Mouse (Mus musculus): Measurements from ENCODE around the gene Sdccag8. TPM values are rescaled to one million over a fixed set of nuclear protein-coding genes. Genes with fewer than 3 reads are reported as not detected.

The Sdccag8 gene
- total RNA-seq, 4 experiments from 2014 or later = 14.8 to 17.9 (median 15.0) TPM

GRCm38 (mm10) chr1:176877756-176878155 is 63.3 kb downstream of the Sdccag8 start:
- no peak for DNase-seq (ENCODE audit: low spot score in 2 of 2)

- DNase-seq (ENCODE audit: low spot score in 2 of 2) = no peak
Measured at GRCm38 (mm10) chr1:176879005-176879404, 64.5 kb downstream of the Sdccag8 start.

GRCm38 (mm10) chr1:176879614-176880013 is 65.2 kb downstream of the Sdccag8 start:
- DNase-seq (ENCODE audit: low spot score in 2 of 2) = no peak

GRCm38 (mm10) chr1:176880101-176880500 is 65.6 kb downstream of the Sdccag8 start:
- DNase-seq (ENCODE audit: low spot score in 2 of 2) = no peak

DNA sequence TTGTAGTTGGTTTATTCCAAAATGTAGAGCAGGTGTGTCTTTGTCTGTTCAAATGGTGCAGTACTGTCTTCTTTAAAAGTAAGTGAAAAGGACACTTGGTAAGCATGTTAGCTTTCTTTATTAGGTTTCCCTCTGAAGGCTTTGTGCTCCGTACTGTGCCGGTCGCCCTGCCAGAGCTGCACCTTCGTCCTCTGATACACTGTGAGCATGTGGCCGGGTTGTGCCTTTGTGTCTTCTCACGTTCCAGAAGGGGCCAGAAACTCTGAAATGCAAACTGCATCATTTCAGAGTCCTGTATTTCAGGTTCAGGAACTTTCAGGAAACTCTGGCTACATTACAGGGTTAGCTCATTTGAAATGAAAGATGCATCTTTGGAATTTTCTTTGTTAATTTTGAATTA is 66.5 kb downstream of the Sdccag8 start:
- no peak for DNase-seq (ENCODE audit: low spot score in 2 of 2)

GRCm38 (mm10) chr1:176885207-176885933 is 70.9 kb downstream of the Sdccag8 start:
- DNase-seq (ENCODE audit: low spot score in 2 of 2) = no peak

GRCm38 (mm10) chr1:176886002-176886401 is 71.5 kb downstream of the Sdccag8 start:
- no peak for DNase-seq (ENCODE audit: low spot score in 2 of 2)

DNA sequence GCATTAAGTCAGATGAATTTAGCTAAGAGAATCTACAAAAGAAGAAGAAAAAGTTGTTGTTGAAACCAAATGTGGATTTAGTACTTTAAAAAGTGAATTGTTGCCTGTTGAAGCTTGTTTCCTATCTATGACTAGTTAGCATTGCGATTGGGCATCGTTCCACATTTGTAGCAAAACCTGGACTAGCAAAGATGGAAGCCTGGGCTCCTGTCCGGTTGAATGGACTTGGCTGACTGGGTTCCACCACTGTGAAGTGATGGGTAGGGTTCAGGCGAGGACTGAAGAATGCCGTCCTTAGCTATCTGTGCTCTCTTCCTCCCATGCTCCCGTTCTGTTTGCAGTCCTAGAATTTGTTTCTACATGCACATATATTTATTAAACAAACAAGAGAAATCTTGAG is 89.3 kb downstream of the Sdccag8 start:
- DNase-seq (ENCODE audit: low spot score in 2 of 2) = no peak

DNA sequence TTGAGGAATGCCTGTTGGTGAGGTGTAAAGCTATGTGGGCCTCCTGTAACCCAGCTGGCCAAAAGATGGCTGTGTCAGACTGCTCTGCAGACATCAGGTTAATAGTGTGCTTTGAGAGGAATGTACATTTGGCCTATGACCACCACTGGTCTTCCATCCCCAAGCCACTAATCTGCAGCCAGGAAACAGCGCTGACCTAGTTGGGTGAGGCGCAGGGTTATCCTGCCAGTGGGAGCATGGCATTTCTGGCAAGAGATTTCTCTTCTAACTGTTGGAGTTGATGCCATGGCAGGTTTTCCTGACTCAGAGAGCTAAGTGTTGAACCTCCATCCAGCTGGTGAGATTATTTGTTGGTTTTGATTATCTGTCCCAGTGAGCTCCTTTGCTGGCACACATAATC is 101.5 kb downstream of the Sdccag8 start:
- DNase-seq (ENCODE audit: low spot score in 2 of 2) = no peak

- no peak for DNase-seq (ENCODE audit: low spot score in 2 of 2)
Measured at GRCm38 (mm10) chr1:176919486-176919885, 105.0 kb downstream of the Sdccag8 start.

GRCm38 (mm10) chr1:176922842-176923241 is 108.4 kb downstream of the Sdccag8 start:
- no peak for DNase-seq (ENCODE audit: low spot score in 2 of 2)

GRCm38 (mm10) chr1:176926009-176926408 is 111.5 kb downstream of the Sdccag8 start:
- DNase-seq (ENCODE audit: low spot score in 2 of 2) = no peak

- DNase-seq (ENCODE audit: low spot score in 2 of 2) = peak; percentile 29 to 73
Measured at GRCm38 (mm10) chr1:176927312-176927711, 112.9 kb downstream of the Sdccag8 start.

DNA sequence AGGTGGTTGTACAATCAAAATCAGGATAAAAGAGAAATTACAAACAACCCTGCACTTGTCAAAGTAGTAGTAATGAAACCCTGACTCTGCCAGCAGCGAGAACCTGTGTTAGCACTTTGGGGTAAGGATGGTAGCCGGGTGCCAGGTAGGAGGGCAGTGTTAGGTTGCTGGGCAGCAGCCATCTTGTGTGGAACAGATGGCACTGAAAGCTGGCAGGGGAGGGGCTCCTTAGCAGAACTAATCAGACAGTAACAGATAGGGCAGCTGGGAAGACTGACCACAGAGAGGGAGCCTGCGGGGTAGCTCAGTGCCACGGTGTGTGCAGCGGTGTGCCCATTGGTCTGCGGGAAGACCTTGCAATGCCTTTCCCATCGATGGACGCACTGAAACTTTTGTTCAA is 115.2 kb downstream of the Sdccag8 start:
- DNase-seq (ENCODE audit: low spot score in 2 of 2) = peak in 1 of 2 experiments; percentile 49

- no peak for DNase-seq (ENCODE audit: low spot score in 2 of 2)
Measured at GRCm38 (mm10) chr1:176930574-176930973, 116.1 kb downstream of the Sdccag8 start.

DNA sequence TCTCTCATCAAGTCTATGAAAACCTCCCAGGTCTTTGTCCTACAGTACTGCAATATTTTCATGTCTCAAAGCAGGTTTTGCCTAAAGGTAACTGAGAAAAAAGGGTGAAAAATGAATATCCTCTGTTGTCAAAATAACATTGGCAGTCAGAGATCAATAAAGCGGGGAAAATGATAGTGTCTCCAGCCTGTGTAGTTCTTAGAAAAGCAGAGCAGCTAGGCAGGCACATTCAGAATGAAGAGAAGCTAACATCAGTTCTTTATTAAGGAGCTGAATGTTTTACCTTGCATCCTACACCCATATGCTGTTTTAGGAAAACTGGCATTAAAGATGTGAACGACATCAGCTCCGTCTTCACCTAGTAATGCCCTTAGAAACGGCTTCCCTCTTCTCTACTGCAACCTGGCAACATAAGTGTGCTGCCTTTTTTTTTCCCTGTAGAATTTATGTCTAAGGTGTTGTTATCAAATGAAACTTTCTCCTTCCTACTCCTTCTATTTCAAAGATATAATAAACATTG is 116.6 kb downstream of the Sdccag8 start:
- no peak for DNase-seq (ENCODE audit: low spot score in 2 of 2)

- peak in 1 of 2 experiments; percentile 32 for DNase-seq (ENCODE audit: low spot score in 2 of 2)
Measured at GRCm38 (mm10) chr1:176931511-176931910, 117.1 kb downstream of the Sdccag8 start.

- no peak for DNase-seq (ENCODE audit: low spot score in 2 of 2)
Measured at GRCm38 (mm10) chr1:176932320-176932950, 118.0 kb downstream of the Sdccag8 start.

DNA sequence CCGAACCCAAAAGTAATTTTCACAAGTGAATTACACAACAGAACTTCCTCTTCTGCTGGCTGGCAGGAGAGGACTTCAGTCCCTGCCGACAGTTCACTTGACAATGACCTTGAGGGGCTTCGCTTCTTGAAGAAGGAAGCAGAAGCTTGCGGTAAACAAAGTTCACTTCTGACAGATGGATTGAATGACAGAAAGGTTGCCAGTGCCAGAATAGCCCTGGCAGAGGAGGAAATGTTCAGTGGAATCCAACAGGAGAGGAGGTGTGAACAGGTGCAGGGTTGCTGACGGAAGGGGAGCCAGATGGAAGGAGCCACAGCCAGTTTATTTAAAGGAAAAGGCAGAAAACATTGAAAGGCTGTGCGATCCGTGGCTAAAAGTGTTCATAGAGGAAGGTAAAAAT is 118.9 kb downstream of the Sdccag8 start:
- peak; percentile 34 to 85 for DNase-seq (ENCODE audit: low spot score in 2 of 2)

DNA sequence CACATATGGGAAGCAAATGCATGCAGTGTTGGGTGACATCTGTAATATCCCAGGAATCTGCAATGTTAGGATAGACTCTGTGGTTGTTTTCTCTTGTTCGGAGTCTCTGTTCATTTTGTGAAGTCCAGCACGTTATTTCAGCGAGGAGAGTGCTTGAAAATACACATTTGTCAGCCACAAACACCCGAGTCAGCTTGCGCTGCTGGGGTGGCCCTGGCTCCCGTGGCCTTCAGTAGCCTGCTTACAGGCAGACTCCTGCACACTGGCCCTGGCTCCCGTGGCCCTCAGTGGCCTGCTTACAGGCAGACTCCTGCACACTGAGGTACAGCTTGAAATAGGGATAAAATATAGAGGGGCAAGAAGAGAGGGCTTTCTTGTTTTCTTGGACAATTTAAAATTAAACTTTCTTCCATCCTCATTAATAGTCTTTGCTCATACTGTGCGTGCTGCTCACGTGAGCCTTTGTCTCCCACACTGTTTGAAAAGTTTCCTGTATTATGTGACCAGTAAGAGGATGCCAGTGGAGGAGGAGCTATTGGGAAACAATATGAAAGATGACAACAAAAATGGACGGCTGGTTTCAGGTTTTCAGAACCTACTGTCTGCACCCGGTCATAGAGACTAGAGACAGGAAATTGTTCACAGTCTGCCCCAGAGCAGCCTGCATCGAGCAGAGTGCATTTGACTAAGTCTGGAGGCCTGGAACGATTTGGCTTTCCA is 119.7 kb downstream of the Sdccag8 start:
- no peak for DNase-seq (ENCODE audit: low spot score in 2 of 2)

- peak in 1 of 2 experiments; percentile 60 for DNase-seq (ENCODE audit: low spot score in 2 of 2)
Measured at GRCm38 (mm10) chr1:176939901-176940341, 125.5 kb downstream of the Sdccag8 start.

All from left cerebral cortex, adult 8-10 months (tissue).